Mouse (Mus musculus) cerebellum, adult 2 months (tissue): ENCODE measurements around the gene Krtap16-1. TPM values are rescaled to one million over a fixed set of nuclear protein-coding genes. Genes with fewer than 3 reads are reported as not detected.

Source experiments
- DNase-seq, 2 experiments: peaks; one replicate each; pipeline ENCODE4 v3.0.0; 2021
- H3K27ac ChIP-seq: fragments of 200-500 bp; 2 replicates; pipeline ENCODE4 v1.5.1; 2012; ENCODE audit warnings: low read length, control low read depth, inconsistent platforms; ENCODE audit not compliant: insufficient read depth
- H3K27me3 ChIP-seq: fragments of 200-500 bp; 2 replicates; pipeline ENCODE4 v1.6.1; 2012; ENCODE audit warnings: inconsistent platforms, mild to moderate bottlenecking, low read length, moderate library complexity; ENCODE audit not compliant: control insufficient read depth, insufficient read depth
- H3K4me1 ChIP-seq: fragments of 200-500 bp; 2 replicates; pipeline ENCODE4 v1.6.1; 2011; ENCODE audit warnings: low read length; ENCODE audit not compliant: control insufficient read depth, insufficient read depth
- H3K4me3 ChIP-seq: fragments of 200-500 bp; replicated peaks from 2 replicates; pipeline ENCODE3; 2011; ENCODE audit warnings: mild to moderate bottlenecking, low read depth, low read length, control low read depth; ENCODE audit not compliant: insufficient read depth
- CTCF ChIP-seq: fragments of 200-500 bp; IDR thresholded peaks from 2 replicates; pipeline ENCODE4 v1.5.1; 2011; ENCODE audit warnings: low read depth, mild to moderate bottlenecking, control low read depth, low read length, moderate library complexity, borderline replicate concordance; ENCODE audit not compliant: insufficient read depth
- POLR2A ChIP-seq: fragments of 200-500 bp; IDR thresholded peaks from 2 replicates; pipeline ENCODE4 v1.6.1; 2011; ENCODE audit warnings: low read length, control low read depth, borderline replicate concordance; ENCODE audit not compliant: insufficient read depth
- WGBS: fragments of 180-500 bp; shearing (Covaris S2); methylation state at CpG from one replicate; pipeline ENCODE4 v1.1.7; 2018; 5-methylcytosine and 5-hydroxymethylcytosine counted together
- polyA plus RNA-seq: library from polyadenylated mRNA; depleted of rRNA; stranded (reverse); fragments of >200 nt; gene quantifications from 2 replicates; pipeline ENCODE4 v1.2.3, GENCODE M21; 2012; rRNA removed

Gene Krtap16-1
- polyA plus RNA-seq: not detected in 2 replicates

DNA sequence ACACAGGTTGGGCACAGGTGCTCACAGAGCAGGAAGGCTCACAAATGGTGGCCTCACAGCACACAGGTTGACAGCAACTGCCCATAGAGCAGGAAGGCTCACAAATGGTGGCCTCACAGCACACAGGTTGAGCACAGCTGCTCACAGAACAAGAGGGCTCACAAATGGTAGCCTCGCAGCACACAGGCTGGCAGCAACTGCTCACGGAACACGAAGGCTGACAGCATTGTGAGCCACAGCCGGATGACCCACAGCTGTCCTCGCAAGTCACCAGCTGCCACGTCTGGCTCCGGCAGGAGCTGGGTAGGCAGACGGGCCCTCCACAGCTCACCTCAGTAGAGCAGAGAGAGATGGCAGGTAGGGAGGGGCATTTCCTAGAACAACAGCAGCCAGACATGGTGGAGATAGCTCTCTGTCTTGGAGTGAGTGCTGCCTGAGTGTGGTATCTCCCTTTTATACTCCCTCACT, at the start of gene Krtap16-1:
TSS of gene Krtap16-1 (minus strand) at position 418 of the 468 bp plus-strand sequence.
- H3K4me1 ChIP-seq: peaks cover 15% of the 10 kb centered on the region
- H3K4me3 ChIP-seq: no peak within 1 kb of the TSS
- 71% methylated on average over 8 of the region's 8 CpGs for WGBS
- TF ChIP-seq CTCF: no peak
- no peak for TF ChIP-seq POLR2A
- no peaks in the 10 kb centered on the region for H3K27me3 ChIP-seq
- DNase-seq: no peak
- H3K27ac ChIP-seq: peak within 1 kb of the TSS; percentile 26

DNA sequence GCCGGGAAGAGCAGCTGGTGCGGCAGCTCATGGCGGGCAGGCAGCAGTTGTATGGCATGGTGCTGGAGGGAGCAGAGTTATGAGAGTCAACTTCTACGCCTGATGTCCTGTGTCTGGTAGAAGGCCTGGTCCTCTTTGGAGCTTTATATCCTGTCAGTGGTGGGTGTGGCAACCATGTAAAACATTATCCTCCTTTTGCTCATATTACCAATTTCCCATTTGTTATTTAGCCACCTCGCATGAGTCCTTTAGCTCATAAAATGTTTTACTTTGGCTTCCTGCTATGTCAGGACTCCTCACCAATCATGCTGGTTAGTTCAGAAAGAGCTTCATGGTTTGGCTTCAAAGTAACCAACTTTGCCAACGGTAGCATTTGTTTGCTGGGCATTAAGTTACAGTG, 43.4 kb upstream of the Krtap16-1 start, which contains the start of gene Krt33b:
TSS of gene Krt33b (minus strand) at position 101 of the 400 bp plus-strand sequence.
- Histone ChIP-seq H3K27me3 (no peaks in the 10 kb centered on the region), H3K4me3 (no peak within 1 kb of the TSS), H3K27ac (no peak within 1 kb of the TSS), H3K4me1 (no peaks in the 10 kb centered on the region)
- TF ChIP-seq CTCF (no peak), POLR2A (no peak)
- WGBS: 84% methylated on average over 6 of the region's 6 CpGs
- no peak for DNase-seq

DNA sequence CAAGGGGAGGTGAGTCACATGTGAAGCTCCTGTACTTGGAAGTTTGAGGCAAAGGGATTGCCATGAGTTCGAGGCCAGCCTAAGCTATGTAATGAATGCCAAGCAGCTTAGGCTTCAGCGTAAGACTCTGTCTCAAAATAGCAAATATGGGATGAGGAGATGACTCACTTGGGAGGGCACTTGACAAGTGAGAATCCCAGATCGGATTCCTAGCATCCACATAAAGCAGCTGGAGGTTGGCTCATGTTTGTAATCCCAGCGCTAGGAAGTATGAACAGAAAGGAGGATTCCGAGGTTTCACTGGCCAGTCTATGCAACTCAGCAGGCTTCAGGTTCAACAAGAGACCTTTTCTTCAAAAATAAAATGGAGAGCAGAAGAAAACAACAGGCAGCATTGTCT, 35.0 kb upstream of the Krtap16-1 start:
- 77% methylated on average over 5 of the region's 5 CpGs for WGBS
- DNase-seq: no peak
- Histone ChIP-seq H3K4me3 (no peak overlapping the region), H3K4me1 (no peaks in the 10 kb centered on the region), H3K27ac (no peak overlapping the region), H3K27me3 (no peaks in the 10 kb centered on the region)
- TF ChIP-seq CTCF: no peak
- TF ChIP-seq POLR2A: no peak

DNA sequence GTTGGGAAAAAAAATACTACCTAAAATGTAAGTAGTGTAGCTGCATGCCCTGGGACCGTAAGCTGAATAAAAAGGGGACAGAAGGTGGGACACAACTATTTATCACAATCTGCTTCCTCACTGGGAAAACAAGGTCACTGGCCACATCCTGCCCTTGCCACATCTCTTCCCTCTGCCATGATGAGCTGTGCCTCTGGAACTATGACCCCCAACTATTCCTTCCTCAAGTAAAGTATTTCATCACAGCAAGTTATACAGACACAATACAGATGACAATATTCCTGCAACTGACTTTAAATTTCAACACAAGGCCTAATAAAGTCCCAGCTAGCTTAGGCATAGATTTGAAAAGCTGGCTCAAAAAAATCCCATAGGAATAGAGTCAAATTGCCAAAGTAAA, 33.1 kb upstream of the Krtap16-1 start:
- H3K4me1 ChIP-seq: no peaks in the 10 kb centered on the region
- H3K4me3 ChIP-seq: no peak overlapping the region
- H3K27ac ChIP-seq: no peak overlapping the region
- TF ChIP-seq POLR2A (no peak), CTCF (no peak)
- 96% methylated on average over 1 of the region's 1 CpGs for WGBS
- DNase-seq: no peak
- no peaks in the 10 kb centered on the region for H3K27me3 ChIP-seq

DNA sequence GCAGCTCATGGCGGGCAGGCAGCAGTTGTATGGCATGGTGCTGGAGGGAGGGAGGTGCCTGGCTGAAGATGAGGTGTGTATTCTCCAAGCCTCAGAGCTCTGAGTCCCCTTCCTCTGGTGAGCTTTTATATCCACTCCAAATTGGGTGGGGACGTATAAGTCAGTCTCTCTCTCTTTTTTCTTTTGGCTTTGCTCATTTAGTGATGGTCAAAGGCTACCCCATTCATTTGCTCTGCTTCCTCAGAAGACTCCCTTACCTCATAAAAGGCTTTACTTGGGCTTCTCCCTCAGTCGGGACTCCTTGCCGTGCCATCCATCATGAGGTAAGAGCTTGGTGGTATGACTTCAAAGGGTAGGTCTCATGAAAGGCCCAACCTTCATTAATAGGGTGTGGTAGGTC, 29.7 kb upstream of the Krtap16-1 start, which contains the start of gene Krt33a:
TSS of gene Krt33a (minus strand) at position 101 of the 400 bp plus-strand sequence.
- Histone ChIP-seq H3K4me3 (no peak within 1 kb of the TSS), H3K27ac (no peak within 1 kb of the TSS), H3K4me1 (no peaks in the 10 kb centered on the region), H3K27me3 (no peaks in the 10 kb centered on the region; the same call in 1 of the 2 replicates)
- TF ChIP-seq CTCF (no peak), POLR2A (no peak)
- 87% methylated on average over 4 of the region's 4 CpGs for WGBS
- DNase-seq: no peak

DNA sequence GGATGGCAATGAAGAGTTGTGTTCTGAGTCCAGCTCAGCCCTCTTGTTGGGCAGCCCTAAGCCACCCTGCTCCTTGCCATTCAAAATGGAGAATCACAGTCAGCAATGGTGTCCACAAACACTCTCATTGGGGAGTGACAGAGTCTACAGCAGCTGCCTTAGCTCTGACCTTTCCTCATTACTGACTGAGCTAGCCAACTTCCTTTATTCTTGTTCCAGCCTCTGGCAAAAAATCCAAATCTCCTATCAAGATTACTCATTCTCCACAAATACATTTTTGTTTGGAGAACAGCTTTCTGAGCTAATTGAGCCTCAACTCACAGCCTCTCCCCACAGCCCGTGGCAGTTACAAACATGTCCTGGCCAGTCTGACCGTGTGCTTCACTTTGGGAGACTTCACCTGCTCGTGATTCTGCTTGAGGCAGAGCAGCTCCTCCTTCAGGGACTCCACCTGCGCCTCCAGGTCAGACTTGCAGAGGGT, 27.3 kb upstream of the Krtap16-1 start:
- 72% methylated on average over 4 of the region's 4 CpGs for WGBS
- no peaks in the 10 kb centered on the region; the same call in 1 of the 2 replicates for H3K27me3 ChIP-seq
- DNase-seq: no peak
- H3K4me3 ChIP-seq: no peak overlapping the region
- H3K27ac ChIP-seq: no peak overlapping the region
- TF ChIP-seq CTCF: no peak
- TF ChIP-seq POLR2A: no peak
- no peaks in the 10 kb centered on the region for H3K4me1 ChIP-seq

DNA sequence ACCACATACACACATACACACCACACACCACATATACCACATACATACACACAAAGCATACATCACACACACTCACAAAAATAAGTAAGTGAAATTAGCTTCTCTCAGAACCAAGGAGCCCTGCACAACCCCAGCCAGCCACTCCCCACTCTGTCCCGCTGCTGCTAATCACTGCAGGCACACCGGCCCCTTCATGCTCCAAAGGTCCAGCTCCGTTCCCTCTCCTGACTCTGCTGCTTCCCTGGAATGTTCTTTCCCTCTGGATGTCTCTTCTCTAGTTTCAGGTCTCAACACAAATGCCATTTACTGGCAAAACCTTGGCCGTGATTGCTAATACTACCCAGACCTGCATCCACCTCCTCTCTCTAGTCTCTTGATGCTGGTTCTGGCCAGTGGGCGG, 24.3 kb upstream of the Krtap16-1 start:
- no peaks in the 10 kb centered on the region; the same call in 1 of the 2 replicates for H3K27me3 ChIP-seq
- no peaks in the 10 kb centered on the region for H3K4me1 ChIP-seq
- no peak overlapping the region for H3K27ac ChIP-seq
- H3K4me3 ChIP-seq: no peak overlapping the region
- 79% methylated on average over 5 of the region's 5 CpGs for WGBS
- no peak for TF ChIP-seq CTCF
- TF ChIP-seq POLR2A: no peak
- DNase-seq: no peak

DNA sequence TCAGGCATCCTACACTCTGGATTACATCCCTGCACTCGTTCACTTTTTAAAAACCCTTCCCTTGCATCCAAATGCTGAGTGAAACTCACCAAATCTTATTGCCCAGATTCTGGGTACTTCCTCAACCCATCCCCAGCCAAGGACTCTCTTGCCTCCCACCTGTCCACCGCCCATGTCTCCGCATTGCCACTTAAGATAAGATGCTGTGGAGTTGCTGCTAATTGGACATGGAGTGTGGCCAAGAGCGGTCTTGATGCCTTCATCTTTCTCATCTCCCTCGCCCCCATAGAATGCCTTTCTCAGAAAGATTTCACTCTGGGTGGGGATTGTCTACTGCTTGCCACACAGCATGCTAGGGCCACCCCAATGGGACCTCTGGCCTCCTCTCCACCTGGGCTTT, 21.9 kb upstream of the Krtap16-1 start:
- 80% methylated on average over 5 of the region's 5 CpGs for WGBS
- no peaks in the 10 kb centered on the region for H3K4me1 ChIP-seq
- H3K4me3 ChIP-seq: no peak overlapping the region
- no peaks in the 10 kb centered on the region for H3K27me3 ChIP-seq
- no peak overlapping the region for H3K27ac ChIP-seq
- DNase-seq: no peak
- TF ChIP-seq POLR2A (no peak), CTCF (no peak)

DNA sequence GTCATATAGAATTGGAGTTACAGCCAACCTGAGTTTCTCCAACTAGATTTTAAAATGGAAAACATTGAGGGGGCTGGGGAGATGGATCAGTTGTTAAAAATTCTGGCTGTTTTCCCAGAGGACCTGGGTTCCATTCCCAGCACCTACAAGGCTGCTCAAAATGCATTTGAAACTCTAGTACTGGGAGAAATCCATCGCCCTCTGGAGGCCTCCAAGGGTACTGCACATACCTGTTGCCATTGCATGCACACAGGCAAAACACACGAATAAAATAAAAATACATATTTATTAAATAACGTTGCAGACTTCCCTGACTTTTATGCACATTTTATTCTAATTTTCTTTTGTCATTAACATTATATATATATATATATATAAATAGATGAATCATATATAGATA, 20.2 kb upstream of the Krtap16-1 start:
- no peaks in the 10 kb centered on the region for H3K4me1 ChIP-seq
- TF ChIP-seq CTCF: no peak; the same call in 1 of the 2 replicates
- TF ChIP-seq POLR2A: no peak
- H3K4me3 ChIP-seq: no peak overlapping the region
- no peaks in the 10 kb centered on the region for H3K27me3 ChIP-seq
- no peak overlapping the region for H3K27ac ChIP-seq
- WGBS: 51% methylated on average over 3 of the region's 3 CpGs
- DNase-seq: no peak
